Mouse (Mus musculus) frontal cortex, postnatal 10 days (tissue): ENCODE measurements around the gene Avp.

Experiments
- DNase-seq, 2 experiments: peaks; one replicate each; pipeline ENCODE4 v3.0.0; 2022; ENCODE audit warnings: low spot score in 2 of 2, mixed read lengths in 1 of 2

Avp gene

GRCm38 (mm10) chr2:130574960-130575359 is 7.4 kb downstream of the Avp start:
- DNase-seq: no peak

GRCm38 (mm10) chr2:130569926-130570325 is 12.4 kb downstream of the Avp start:
- DNase-seq: no peak

DNA sequence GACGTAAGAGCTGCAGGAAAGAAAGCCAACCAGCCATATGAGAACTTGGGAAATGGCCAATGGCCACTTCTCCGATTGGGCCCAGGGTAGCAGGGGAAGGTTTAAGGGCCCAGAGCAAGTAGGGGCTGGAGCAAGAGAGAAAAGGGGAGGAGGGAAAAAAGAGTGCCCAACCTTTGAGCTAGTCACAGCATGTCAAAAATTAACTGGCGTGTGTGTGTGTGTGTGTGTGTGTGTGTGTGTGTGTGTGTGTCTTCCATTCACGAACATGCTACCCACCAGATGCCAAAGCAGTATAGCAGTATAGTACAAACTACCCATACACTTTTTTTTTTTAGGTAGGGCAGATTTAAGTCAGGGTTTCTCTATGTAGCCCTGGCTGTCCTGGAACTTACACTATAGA is 13.4 kb downstream of the Avp start:
- no peak for DNase-seq

DNA sequence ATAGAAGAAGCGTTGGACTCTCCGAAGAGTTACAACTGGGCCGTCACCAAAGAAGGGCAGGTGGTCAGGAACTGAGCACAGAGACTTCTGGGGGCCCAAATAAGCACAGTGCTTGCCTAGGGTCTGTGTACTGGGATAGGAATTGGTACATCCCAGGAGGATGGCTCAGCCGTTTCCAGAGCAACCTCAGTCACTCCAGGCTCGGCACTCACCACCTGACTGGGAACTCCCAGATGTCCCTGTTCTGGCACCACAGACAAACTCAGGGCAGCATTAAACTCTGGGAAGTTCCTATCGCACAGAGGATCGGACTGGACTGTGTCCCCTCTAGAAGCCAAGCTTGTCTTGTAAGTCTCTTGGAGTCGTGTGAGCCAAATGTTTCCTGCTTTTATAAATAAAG is 17.4 kb downstream of the Avp start:
- DNase-seq: no peak

GRCm38 (mm10) chr2:130564063-130564462 is 18.3 kb downstream of the Avp start:
- no peak for DNase-seq

DNA sequence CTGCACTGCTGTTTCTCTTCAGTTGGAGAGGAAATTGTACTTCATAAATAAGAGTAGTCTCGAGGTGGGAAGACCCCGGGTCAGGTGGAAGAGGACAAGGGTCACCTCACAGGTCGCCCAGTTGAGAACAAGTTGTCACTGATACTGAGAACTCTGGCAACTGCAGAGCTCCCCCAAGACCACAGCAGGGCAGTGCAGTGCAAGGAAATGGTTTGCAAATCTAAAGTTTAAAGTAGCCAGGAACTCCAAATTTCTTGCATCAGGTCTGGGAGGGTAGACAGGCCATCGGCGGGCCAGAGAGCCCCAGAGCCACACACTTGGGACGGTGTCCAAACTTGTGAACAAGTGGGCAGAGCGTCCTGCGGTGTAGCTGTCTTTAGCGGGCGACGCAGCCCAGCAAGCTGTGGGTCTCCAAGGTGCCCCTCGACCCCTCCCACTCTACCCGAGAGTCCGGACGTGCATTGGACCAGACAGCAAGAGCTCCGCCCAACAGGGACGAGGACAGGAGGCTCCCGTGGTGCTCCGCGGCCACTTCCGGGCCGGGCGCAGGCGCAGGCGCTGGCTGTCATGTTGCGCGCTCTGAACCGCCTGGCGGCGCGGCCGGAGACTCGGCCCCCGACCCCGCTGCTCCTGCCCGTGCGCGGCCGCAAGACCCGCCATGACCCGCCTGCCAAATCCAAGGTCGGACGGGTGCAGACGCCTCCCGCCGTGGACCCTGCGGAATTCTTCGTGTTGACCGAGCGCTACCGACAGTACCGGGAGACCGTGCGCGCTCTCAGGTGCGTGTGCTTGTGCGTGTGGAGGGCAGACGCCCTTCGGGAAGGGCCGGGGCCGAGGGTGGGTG is 18.9 kb downstream of the Avp start, which contains the start of gene Mrps26:
Mrps26 (plus strand) TSS at position 531 of the 844 bp plus-strand sequence.
- peak; percentile 90 to 91 for DNase-seq

- no peak for DNase-seq
These were observed 24.3 kb downstream of the Avp start for GRCm38 (mm10) chr2:130558015-130558414.

GRCm38 (mm10) chr2:130557462-130557861 is 24.9 kb downstream of the Avp start:
- no peak for DNase-seq

- DNase-seq: no peak
These were observed 26.1 kb downstream of the Avp start for GRCm38 (mm10) chr2:130556292-130556691.

DNA sequence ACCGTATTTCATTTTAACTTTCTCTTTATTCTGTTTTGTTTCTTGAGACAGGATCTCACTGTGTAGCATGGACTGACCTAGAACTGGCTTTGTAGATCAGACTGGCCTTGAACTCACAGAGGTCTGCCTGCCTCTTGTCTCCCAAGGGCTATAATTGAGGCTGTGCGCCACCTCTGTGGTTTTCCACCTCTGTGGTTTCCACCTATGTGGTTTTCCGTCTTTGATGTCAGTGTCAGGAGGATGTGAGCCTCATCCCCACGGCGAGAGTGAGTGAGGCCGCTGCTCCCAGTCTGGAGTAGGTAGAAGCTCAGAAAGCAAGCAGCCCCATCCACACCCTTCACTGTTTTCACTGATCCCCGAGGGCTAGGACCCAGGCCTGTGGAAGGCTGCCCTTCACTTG is 27.5 kb downstream of the Avp start:
- DNase-seq: no peak

- DNase-seq: no peak
These were observed 35.4 kb downstream of the Avp start for GRCm38 (mm10) chr2:130546957-130547356.

DNA sequence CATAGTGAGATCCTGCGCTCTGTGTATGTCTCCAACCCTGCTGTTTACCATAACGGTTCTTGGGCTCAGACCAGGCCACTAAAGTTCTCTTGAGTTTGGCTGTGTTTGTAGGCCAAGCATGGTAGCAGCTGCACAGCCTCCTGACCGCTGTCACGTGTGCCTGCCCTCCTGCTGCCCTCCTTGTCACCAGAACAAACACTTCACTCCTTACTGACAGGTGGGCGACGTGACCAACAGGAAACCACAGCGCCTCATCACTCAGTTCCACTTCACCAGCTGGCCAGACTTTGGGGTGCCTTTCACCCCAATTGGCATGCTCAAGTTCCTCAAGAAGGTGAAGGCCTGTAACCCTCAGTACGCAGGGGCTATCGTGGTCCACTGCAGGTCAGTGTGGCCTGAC is 42.1 kb downstream of the Avp start:
- DNase-seq: no peak

DNA sequence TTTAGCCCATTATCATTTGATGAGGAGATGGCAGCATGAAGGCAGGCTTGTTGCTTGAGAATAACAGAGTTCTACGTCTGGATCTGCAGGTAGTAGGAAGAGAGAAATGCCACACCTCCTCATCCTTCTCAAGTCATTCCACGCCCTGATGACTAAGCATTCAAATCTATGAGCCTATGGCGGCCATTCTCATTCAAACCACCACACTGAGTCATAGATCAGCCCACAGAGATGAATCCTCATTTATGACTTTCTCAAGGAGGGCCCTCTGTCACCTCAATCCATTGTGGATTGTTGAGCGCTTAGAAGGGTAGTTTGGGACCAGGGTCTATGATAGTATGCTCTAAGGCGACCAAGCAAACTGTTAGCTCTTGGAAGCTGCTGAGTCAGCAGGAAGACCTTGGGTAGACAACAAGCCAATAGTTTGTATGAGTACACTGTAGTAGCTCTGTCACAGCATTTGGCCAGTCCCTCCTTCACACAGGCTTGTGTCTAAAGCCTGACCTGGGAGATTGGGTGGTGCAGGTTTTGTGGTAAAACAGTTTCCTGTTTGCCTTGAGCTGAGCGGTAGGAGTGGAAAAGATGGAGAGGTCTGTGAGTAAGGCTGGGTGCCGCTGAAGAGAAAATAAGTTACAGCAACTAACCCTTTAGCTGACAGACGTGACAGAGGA is 43.3 kb downstream of the Avp start:
- DNase-seq: no peak

- no peak for DNase-seq
These were observed 45.5 kb downstream of the Avp start for GRCm38 (mm10) chr2:130536890-130537289.

DNA sequence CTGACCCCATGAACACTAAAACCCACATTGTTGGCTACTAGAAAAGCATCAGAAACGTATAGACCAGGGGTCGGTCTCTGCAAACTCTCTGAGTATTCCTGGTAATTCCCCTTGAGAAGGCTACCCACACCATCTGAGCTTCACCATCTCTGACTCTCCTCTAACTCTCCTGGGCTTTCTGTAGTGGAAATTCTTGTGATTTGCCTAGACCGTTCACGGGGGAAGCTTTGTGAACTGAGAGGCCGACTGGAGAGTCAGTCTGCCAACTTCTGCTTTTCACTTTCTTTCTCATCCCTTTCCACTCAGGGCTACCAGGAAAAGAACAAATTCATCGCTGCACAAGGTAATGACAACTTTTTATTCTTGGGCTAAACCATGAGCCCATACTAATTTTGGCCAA is 47.3 kb downstream of the Avp start:
- no peak for DNase-seq

GRCm38 (mm10) chr2:130532201-130532600 is 50.2 kb downstream of the Avp start:
- DNase-seq: no peak
